Mouse (Mus musculus) G1E (cell line): ENCODE measurements around the gene Zbtb21. TPM values are rescaled to one million over a fixed set of nuclear protein-coding genes. Genes with fewer than 3 reads are reported as not detected.
A peak's percentile ranks its signal among the peaks of the same experiment; 100 is the strongest.

Experiments
- ATAC-seq: 2 replicates; pipeline ENCODE4 v1.8.0; 2016; ENCODE audit warnings: mild to moderate bottlenecking; ENCODE audit not compliant: insufficient number of reproducible peaks, poor library complexity, low FRiP score, severe bottlenecking; ENCODE audit errors: extremely low read depth
- DNase-seq: peaks from one replicate; pipeline ENCODE4 v3.0.0; 2012; ENCODE audit warnings: low spot score
- H3K27me3 ChIP-seq: 2 replicates; pipeline ENCODE4 v1.6.1; 2012; ENCODE audit warnings: mild to moderate bottlenecking, low read length, inconsistent platforms; ENCODE audit not compliant: insufficient read depth
- H3K36me3 ChIP-seq: replicated peaks from 2 replicates; pipeline ENCODE3; 2012; ENCODE audit warnings: mild to moderate bottlenecking, inconsistent platforms
- H3K4me1 ChIP-seq: 2 replicates; pipeline ENCODE4 v1.6.1; 2012; ENCODE audit warnings: low read depth, low read length, inconsistent platforms, mixed read lengths; ENCODE audit not compliant: insufficient read depth
- H3K4me3 ChIP-seq: 2 replicates; pipeline ENCODE4 v1.5.1; 2012; ENCODE audit warnings: low read depth, mild to moderate bottlenecking, inconsistent platforms, low read length, moderate library complexity, mixed read lengths
- H3K9me3 ChIP-seq: replicated peaks from 2 replicates; pipeline ENCODE4 v1.6.1; 2012; ENCODE audit warnings: inconsistent platforms
- CTCF ChIP-seq: IDR thresholded peaks from 2 replicates; pipeline ENCODE4 v1.5.1; 2012; ENCODE audit warnings: low read depth, low read length, inconsistent platforms, mixed read lengths
- GATA1 ChIP-seq: IDR thresholded peaks from 2 replicates; pipeline ENCODE4 v1.6.1; 2012; ENCODE audit warnings: borderline replicate concordance, low read length, inconsistent platforms, mixed read lengths
- GATA2 ChIP-seq: IDR thresholded peaks from 2 replicates; pipeline ENCODE4 v1.6.1; 2012; ENCODE audit warnings: low read depth, low read length, inconsistent platforms, borderline replicate concordance
- POLR2AphosphoS5 ChIP-seq: IDR thresholded peaks from 2 replicates; pipeline ENCODE4 v1.6.1; 2012; ENCODE audit warnings: low read depth, low read length, inconsistent platforms; ENCODE audit not compliant: insufficient replicate concordance
- TAL1 ChIP-seq: conservative IDR thresholded peaks from 2 replicates; pipeline ENCODE4 v1.6.1; 2012; ENCODE audit warnings: low read depth, low read length, inconsistent platforms, mixed read lengths
- polyA plus RNA-seq: library from polyadenylated mRNA; stranded (reverse); fragments of >175 nt; gene quantifications from 2 replicates; pipeline ENCODE4 v1.2.3, GENCODE M21; 2012
- total RNA-seq, 2 experiments: library from RNA; stranded (forward) in 1 of 2; stranded (reverse) in 1 of 2; fragments of 200-1000 nt in 1 of 2; fragments of >200 nt in 1 of 2; fragmentation: Nextera tagmentation in 1 of 2; gene quantifications; 2 replicates each; pipeline ENCODE4 v1.2.3; 2014 to 2017

Gene Zbtb21
- total and polyA plus RNA-seq, 3 experiments = 12.0 to 18.7 (median 14.9) TPM

GRCm38 (mm10) chr16:97921961-97922778 lies 40.3 kb downstream of the Zbtb21 start:
- Histone ChIP-seq H3K4me3 (peak overlapping the region; percentile 91), H3K27me3 (no peaks in the 10 kb centered on the region), H3K9me3 (no peaks in the 10 kb centered on the region), H3K4me1 (peaks cover 65% of the 10 kb centered on the region), H3K36me3 (peaks cover 8% of the 10 kb centered on the region)
- peak; percentile 91 for DNase-seq
- TF ChIP-seq TAL1 (no peak), GATA1 (no peak), CTCF (no peak), GATA2 (no peak), POLR2AphosphoS5 (no peak)
- ATAC-seq = peak; percentile 88

DNA sequence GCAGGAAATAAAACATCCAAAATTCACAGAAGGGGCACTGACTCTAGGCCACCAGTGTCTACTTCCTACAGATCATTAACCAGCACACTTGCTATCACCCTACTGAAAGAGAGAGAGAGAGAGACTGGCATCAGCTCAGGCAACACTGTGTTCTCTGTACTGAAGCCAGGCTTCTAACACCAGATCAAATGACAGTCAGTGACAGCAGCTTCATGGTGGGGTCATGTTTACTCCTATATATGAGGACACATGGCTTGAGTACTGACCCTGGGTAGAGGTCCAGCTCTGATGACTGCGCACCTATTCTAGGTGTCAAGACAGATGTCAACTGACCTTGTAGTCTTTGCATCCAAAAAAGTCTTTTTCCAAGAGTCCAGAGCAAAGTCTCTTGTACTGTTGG lies 41.8 kb downstream of the Zbtb21 start:
- H3K36me3 ChIP-seq = peaks cover 8% of the 10 kb centered on the region
- TF ChIP-seq GATA1 (no peak), POLR2AphosphoS5 (no peak), CTCF (no peak), TAL1 (no peak), GATA2 (no peak)
- H3K4me3 ChIP-seq = no peak overlapping the region
- ATAC-seq (no peak), DNase-seq (no peak)
- H3K9me3 ChIP-seq = no peaks in the 10 kb centered on the region
- H3K27me3 ChIP-seq = no peaks in the 10 kb centered on the region
- peaks cover 51% of the 10 kb centered on the region for H3K4me1 ChIP-seq

GRCm38 (mm10) chr16:97919793-97920192 lies 42.6 kb downstream of the Zbtb21 start:
- H3K27me3 ChIP-seq = no peaks in the 10 kb centered on the region
- ATAC-seq (no peak), DNase-seq (no peak)
- peaks cover 8% of the 10 kb centered on the region for H3K36me3 ChIP-seq
- peaks cover 43% of the 10 kb centered on the region for H3K4me1 ChIP-seq
- TF ChIP-seq CTCF = no peak
- no peak for TF ChIP-seq GATA1
- no peak for TF ChIP-seq TAL1
- no peak for TF ChIP-seq POLR2AphosphoS5
- TF ChIP-seq GATA2 = no peak
- H3K9me3 ChIP-seq = no peaks in the 10 kb centered on the region
- no peak overlapping the region for H3K4me3 ChIP-seq

GRCm38 (mm10) chr16:97912873-97913272 lies 49.5 kb downstream of the Zbtb21 start:
- DNase-seq (no peak), ATAC-seq (no peak)
- Histone ChIP-seq H3K9me3 (no peaks in the 10 kb centered on the region), H3K27me3 (no peaks in the 10 kb centered on the region), H3K4me3 (no peak overlapping the region), H3K4me1 (peaks cover 4% of the 10 kb centered on the region; the same call in 1 of the 2 replicates), H3K36me3 (peaks cover 12% of the 10 kb centered on the region)
- TF ChIP-seq GATA2 (no peak), TAL1 (no peak), POLR2AphosphoS5 (no peak), CTCF (no peak), GATA1 (no peak)

DNA sequence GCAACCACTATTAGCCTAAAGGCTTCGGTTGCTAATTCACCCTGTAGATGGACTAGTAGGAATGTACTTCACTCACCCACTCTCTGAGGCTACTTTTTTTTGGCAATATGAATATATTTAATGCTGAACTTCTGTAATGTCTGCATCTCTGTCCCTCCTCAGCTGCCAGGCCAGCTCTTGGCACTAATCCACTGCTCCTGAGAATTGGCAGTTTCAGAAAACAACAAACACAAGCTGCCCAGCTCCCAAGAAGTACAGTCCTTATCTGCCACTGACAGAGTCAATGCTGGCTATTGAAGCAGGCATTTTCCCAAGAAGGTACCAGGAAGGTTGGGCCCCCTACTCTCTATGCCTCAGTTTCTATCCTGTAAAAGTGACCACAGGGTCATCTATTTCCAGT lies 53.1 kb downstream of the Zbtb21 start:
- DNase-seq (no peak), ATAC-seq (no peak)
- H3K4me3 ChIP-seq = no peak overlapping the region
- H3K4me1 ChIP-seq = peaks cover 10% of the 10 kb centered on the region
- TF ChIP-seq CTCF (no peak), GATA1 (no peak), TAL1 (no peak), POLR2AphosphoS5 (no peak), GATA2 (no peak)
- peaks cover 14% of the 10 kb centered on the region for H3K36me3 ChIP-seq
- H3K27me3 ChIP-seq = no peaks in the 10 kb centered on the region
- H3K9me3 ChIP-seq = no peaks in the 10 kb centered on the region

DNA sequence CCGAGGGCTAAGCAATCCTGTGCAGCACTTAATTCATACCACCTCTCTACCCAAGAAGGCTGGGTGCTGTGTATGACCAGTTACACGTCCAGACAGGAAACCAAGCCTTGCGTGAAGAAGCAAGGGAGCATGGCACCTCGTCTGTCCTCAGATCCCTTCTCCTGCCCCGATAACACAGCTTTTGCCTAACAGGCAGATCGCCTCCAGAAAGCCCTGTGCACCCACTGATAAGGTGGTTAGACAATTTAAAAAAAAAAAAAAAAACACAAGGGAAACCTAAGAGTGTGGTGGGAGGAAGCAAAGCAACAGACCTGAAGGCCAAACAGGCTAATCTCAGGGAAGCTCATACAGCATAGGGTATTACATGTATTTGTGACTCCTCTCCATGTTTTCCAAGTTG lies 54.9 kb downstream of the Zbtb21 start:
- Histone ChIP-seq H3K4me1 (peaks cover 10% of the 10 kb centered on the region), H3K4me3 (no peak overlapping the region), H3K36me3 (peaks cover 12% of the 10 kb centered on the region), H3K9me3 (no peaks in the 10 kb centered on the region), H3K27me3 (no peaks in the 10 kb centered on the region)
- peak; percentile 63; the same call in 1 of the 2 replicates for ATAC-seq
- no peak for DNase-seq
- TF ChIP-seq CTCF (no peak), GATA2 (no peak), POLR2AphosphoS5 (no peak), TAL1 (no peak), GATA1 (no peak)

GRCm38 (mm10) chr16:97906337-97906736 lies 56.1 kb downstream of the Zbtb21 start:
- Histone ChIP-seq H3K36me3 (peaks cover 8% of the 10 kb centered on the region), H3K9me3 (no peaks in the 10 kb centered on the region), H3K4me3 (no peak overlapping the region), H3K27me3 (no peaks in the 10 kb centered on the region), H3K4me1 (peaks cover 10% of the 10 kb centered on the region)
- no peak for TF ChIP-seq POLR2AphosphoS5
- TF ChIP-seq GATA1 = no peak
- no peak for TF ChIP-seq TAL1
- no peak for TF ChIP-seq CTCF
- TF ChIP-seq GATA2 = no peak
- DNase-seq (no peak), ATAC-seq (no peak)
